Mouse (Mus musculus) hindbrain, embryonic 13.5 days (tissue): ENCODE data around the gene Cort. TPM values are rescaled to one million over a fixed set of nuclear protein-coding genes. Genes with fewer than 3 reads are reported as not detected.

Experiments
- ATAC-seq: fragments of 200-750 bp; cut with Nextera tagmentation; 2 replicates; pipeline ENCODE4 v1.8.0; 2017; ENCODE audit warnings: moderate TSS enrichment; ENCODE audit not compliant: low FRiP score
- H3K27ac ChIP-seq: fragments of 300-500 bp; sonication (generic); 2 replicates; pipeline ENCODE4 v1.5.1; 2015; ENCODE audit warnings: inconsistent platforms, mild to moderate bottlenecking, moderate library complexity
- H3K27me3 ChIP-seq: fragments of 300-500 bp; sonication (generic); 2 replicates; pipeline ENCODE4 v1.6.1; 2015; ENCODE audit warnings: mild to moderate bottlenecking, inconsistent platforms
- H3K36me3 ChIP-seq: fragments of 300-500 bp; sonication (generic); 2 replicates; pipeline ENCODE4 v1.6.1; 2015; ENCODE audit warnings: mild to moderate bottlenecking, inconsistent platforms
- H3K4me1 ChIP-seq: fragments of 300-500 bp; sonication (generic); replicated peaks from 2 replicates; pipeline ENCODE4 v1.6.1; 2015; ENCODE audit warnings: inconsistent platforms
- H3K4me2 ChIP-seq: fragments of 300-500 bp; sonication (generic); 2 replicates; pipeline ENCODE4 v1.6.1; 2015; ENCODE audit warnings: inconsistent platforms, mild to moderate bottlenecking, moderate library complexity
- H3K4me3 ChIP-seq: fragments of 300-500 bp; sonication (generic); 2 replicates; pipeline ENCODE4 v1.5.1; 2015; ENCODE audit warnings: mild to moderate bottlenecking, inconsistent platforms
- H3K9ac ChIP-seq: fragments of 300-500 bp; sonication (generic); 2 replicates; pipeline ENCODE4 v1.6.1; 2015; ENCODE audit warnings: mild to moderate bottlenecking, inconsistent platforms
- H3K9me3 ChIP-seq: fragments of 300-500 bp; sonication (generic); 2 replicates; pipeline ENCODE4 v1.6.1; 2016; ENCODE audit warnings: inconsistent platforms
- WGBS: fragments of 180-500 bp; shearing (Covaris S2); methylation state at CpG from one replicate; pipeline ENCODE4 v1.1.7; 2015; 5-methylcytosine and 5-hydroxymethylcytosine counted together
- polyA plus RNA-seq: library from polyadenylated mRNA; unstranded; fragments of >200 nt; fragmentation: Nextera tagmentation; extraction: Ambion mirVana; gene quantifications from 2 replicates; pipeline ENCODE4 v1.2.1, GENCODE M21; 2015

Gene Cort
- polyA plus RNA-seq, 1 experiment from 2014 or later: 0.35 TPM

DNA sequence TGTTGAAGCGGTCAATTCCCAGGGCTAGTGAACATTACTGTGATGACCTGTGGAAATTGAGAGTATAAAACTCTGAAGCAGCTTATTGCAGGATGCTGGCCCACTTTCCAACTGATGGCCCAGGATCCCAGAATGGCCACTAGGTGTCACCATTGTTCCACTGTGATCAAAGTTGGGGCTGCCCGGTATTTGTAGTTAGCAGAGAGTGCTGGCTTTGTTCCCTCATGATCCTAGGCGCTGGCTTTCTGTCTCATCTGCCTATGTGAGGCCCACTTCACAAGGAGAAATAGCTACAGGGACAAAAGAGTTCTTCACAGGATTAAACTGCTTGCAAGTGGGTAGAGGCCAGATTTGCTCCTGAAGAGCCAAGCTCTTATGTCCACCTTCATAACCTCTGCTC lies 17.9 kb upstream of the Cort start:
- peak overlapping the region; percentile 71 for H3K27ac ChIP-seq

DNA sequence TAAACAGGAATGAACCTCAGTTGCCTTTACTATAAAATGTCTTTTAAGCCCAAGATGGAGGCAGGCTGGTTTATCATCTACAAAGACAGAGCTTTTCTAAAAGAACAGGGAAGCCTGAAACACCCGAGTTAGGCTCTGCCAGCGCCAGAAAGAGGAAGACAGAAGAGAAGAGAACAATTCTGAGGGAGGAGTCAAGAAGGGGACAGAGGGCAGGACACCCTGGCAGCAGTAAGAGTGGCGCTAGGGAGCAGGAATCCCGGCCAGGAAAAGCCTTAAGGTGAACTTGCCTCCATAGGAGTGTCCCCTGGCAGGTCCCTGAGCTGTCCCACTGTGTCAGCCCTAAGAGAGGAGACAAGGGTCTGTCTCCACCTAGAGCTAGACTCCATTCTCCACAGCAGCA lies 17.0 kb upstream of the Cort start:
- H3K4me1 ChIP-seq: peaks cover 10% of the 10 kb centered on the region; the same call in 1 of the 2 replicates
- 23% methylated on average over 4 of the region's 4 CpGs for WGBS
- no peak overlapping the region for H3K4me3 ChIP-seq
- no peaks in the 10 kb centered on the region for H3K27me3 ChIP-seq
- no peak overlapping the region for H3K4me2 ChIP-seq
- no peak for ATAC-seq
- no peaks in the 10 kb centered on the region for H3K36me3 ChIP-seq
- H3K9ac ChIP-seq: no peak overlapping the region
- no peak overlapping the region for H3K27ac ChIP-seq
- no peaks in the 10 kb centered on the region for H3K9me3 ChIP-seq

More for the DNA sequence above, 17.9 kb upstream of the Cort start:
- Histone ChIP-seq H3K4me1 (peaks cover 10% of the 10 kb centered on the region; the same call in 1 of the 2 replicates), H3K4me2 (no peak overlapping the region), H3K27me3 (no peaks in the 10 kb centered on the region), H3K4me3 (no peak overlapping the region), H3K9ac (no peak overlapping the region), H3K9me3 (no peaks in the 10 kb centered on the region), H3K36me3 (peaks cover 6% of the 10 kb centered on the region)
- 4% methylated on average over 3 of the region's 3 CpGs for WGBS
- peak; percentile 78 for ATAC-seq

DNA sequence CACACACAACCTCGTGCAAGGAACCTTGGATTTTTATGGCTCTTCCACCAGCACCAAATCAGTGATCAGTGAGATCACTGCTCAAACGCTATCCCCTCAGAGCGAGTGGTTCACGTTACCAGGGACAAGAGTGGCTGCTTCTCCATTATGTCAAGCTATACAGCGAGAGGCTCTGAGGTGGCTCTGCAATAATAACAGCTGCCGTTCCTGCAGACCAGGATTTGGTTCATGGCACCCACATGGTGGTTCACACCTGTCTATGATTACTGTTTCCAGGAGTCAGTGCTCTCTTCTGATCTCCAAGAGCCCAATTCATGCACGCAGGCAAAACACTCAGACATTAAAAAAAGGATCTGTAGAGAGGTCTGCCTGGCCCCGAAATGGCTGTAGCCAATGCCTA lies 12.0 kb upstream of the Cort start:
- Histone ChIP-seq H3K36me3 (no peaks in the 10 kb centered on the region), H3K9ac (no peak overlapping the region), H3K4me3 (no peak overlapping the region), H3K9me3 (no peaks in the 10 kb centered on the region), H3K27me3 (no peaks in the 10 kb centered on the region), H3K4me2 (no peak overlapping the region), H3K27ac (no peak overlapping the region), H3K4me1 (peaks cover 9% of the 10 kb centered on the region)
- ATAC-seq: no peak
- WGBS: 87% methylated on average over 8 of the region's 8 CpGs

DNA sequence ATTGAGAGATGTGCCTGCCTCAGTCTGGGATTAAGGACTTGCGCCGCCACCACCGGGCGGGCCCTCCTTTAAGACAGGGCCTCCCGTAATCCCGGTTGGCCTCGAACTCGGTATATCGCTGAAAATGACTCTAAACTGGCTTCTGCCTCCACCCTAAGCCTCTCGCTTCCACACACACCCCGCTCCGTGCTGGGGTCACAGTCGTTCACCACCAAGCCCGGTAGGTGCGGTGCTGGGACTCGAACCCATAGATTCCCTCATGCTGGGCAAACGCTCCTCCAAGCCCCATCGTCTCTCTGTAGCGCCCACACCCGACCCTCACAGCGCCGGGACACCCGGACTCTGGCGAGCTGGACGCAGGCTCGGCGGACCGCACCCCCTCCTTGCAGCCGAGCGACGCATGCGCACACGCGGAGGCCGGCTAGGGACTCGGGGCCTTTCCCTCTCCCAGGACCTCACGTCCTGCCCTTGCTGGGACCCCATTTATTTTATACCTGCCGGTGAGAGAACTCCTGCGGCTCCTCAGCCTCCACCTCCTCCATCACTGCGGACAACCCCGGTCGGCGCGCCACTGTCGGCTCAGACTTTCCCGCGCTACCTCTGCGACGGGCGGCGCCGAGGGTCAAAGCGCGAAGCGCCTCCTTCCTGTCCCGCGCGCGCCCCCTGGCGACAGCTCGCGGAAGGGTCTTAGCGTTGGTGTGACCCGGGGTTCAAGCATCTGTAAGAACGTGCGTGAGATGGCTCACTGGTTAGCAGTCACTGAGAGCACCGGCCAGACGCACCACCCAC lies 10.6 kb upstream of the Cort start, which contains the start of gene Cenps:
Gene Cenps (minus strand): TSS at position 648 of the 789 bp plus-strand sequence.
- 2% methylated on average over 68 of the region's 68 CpGs for WGBS

DNA sequence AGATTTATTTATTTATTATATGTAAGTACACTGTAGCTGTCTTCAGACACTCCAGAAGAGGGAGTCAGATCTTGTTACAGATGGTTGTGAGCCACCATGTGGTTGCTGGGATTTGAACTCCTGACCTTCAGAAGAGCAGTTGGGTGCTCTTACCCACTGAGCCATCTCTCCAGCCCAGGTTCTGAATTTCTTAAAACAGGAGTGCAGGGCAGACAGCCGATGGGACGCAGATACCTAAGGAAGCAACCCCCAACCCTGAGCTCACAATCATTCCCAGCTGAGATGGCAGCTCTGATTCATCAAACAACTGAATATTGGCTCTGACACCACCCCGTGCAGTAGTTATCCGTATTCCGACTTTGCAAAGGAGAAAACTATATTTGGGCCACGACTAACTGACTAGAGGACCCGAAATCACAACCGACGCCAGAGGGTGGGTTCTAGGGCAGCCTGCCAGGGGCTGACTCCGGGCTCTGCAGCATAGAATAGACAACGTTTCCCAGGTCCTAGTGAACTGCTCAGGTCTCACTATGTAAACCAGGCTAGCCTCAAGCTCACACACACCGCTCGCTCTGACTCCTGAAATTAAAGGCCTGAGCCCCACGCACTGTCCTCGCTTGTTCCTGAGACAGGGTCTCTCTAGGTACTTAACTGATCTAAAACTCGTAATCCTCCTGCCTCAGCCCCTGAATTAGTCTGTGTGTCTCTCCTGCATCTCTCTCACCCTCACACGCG lies 9.7 kb upstream of the Cort start:
- peaks cover 9% of the 10 kb centered on the region for H3K4me1 ChIP-seq
- 69% methylated on average over 18 of the region's 18 CpGs for WGBS
- no peak overlapping the region for H3K27ac ChIP-seq
- peak overlapping the region; percentile 63 for H3K4me3 ChIP-seq
- H3K9ac ChIP-seq: peak overlapping the region; percentile 82
- no peak for ATAC-seq
- H3K9me3 ChIP-seq: no peaks in the 10 kb centered on the region
- 0 out of 2 replicates have a peak, but pooled peaks cover 4% of the 10 kb centered on the region for H3K36me3 ChIP-seq
- H3K4me2 ChIP-seq: peak overlapping the region; percentile 64
- H3K27me3 ChIP-seq: no peaks in the 10 kb centered on the region

More for the DNA sequence above, 10.6 kb upstream of the Cort start, which contains the start of gene Cenps:
- H3K27ac ChIP-seq: peak within 1 kb of the TSS; percentile 83
- H3K36me3 ChIP-seq: no peaks in the 10 kb centered on the region
- peak within 1 kb of the TSS; percentile 63 for H3K4me3 ChIP-seq
- peak within 1 kb of the TSS; percentile 82 for H3K9ac ChIP-seq
- no peaks in the 10 kb centered on the region for H3K9me3 ChIP-seq
- H3K27me3 ChIP-seq: no peaks in the 10 kb centered on the region
- peak; percentile 92 for ATAC-seq
- H3K4me2 ChIP-seq: peak within 1 kb of the TSS; percentile 64
- H3K4me1 ChIP-seq: peaks cover 9% of the 10 kb centered on the region

DNA sequence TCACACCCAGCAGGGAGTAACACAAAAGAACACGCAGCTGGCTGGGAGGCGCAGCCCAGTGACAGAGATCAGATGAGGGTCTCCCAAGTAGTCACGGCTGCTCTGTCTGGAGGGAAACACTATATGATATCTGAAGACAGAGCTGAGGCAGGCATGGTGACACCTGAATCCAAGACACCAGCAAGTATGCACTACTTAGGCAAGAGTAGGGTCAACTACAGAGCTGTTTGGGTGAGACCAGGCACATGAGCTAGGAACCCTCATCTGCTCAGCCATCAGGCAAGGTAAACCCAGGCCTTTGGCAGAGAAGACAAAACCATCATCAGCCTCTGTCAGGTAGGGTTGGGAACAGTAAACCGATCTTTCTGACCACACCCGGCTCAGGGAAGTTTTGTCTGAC lies 6.8 kb upstream of the Cort start:
- no peak overlapping the region for H3K9ac ChIP-seq
- H3K36me3 ChIP-seq: peaks cover 26% of the 10 kb centered on the region
- H3K27ac ChIP-seq: no peak overlapping the region
- H3K4me2 ChIP-seq: no peak overlapping the region
- peaks cover 9% of the 10 kb centered on the region for H3K4me1 ChIP-seq
- H3K4me3 ChIP-seq: no peak overlapping the region
- ATAC-seq: no peak
- no peaks in the 10 kb centered on the region for H3K27me3 ChIP-seq
- 86% methylated on average over 5 of the region's 5 CpGs for WGBS
- H3K9me3 ChIP-seq: no peaks in the 10 kb centered on the region

DNA sequence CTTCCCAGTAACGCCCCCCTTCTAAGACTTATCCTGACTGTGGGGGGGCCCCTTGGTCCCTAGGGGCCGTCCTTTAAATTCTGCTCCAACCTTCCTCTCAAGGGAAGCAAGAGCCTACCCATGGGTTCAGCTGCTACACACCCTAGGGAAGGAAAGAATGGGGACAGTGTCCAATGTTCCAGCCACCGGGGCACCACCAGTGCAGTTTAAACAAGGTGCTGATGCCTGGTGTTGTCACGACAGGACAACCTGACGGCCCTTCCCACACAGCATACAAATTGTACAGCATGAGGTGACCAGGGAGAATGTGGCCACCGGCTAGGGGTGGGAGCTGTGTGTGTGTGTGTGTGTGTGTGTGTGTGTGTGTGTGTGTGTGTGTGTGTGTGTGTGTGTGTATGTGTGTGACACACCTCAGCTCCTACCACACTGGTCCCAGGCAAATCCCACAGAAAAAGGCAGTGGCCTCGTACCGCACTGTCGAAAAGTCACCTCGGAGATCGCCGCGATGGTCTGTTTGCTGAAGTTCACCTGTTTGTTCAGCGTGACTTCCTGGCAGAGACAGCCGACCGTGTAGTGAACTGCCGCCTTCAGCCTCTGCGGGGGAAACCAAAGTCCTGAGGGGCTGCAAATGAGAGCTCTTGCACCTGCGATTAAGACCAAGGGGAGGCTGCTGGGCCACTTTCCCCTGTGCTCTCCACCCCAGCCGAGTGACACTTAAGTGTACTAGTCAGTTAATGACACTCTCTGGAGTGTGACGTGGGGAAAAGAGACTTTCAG lies 5.4 kb upstream of the Cort start:
- Histone ChIP-seq H3K4me3 (no peak overlapping the region), H3K27ac (no peak overlapping the region), H3K27me3 (no peaks in the 10 kb centered on the region), H3K9ac (no peak overlapping the region), H3K36me3 (peaks cover 37% of the 10 kb centered on the region), H3K4me1 (peaks cover 9% of the 10 kb centered on the region), H3K9me3 (no peaks in the 10 kb centered on the region), H3K4me2 (no peak overlapping the region)
- no peak for ATAC-seq
- 90% methylated on average over 21 of the region's 21 CpGs for WGBS

DNA sequence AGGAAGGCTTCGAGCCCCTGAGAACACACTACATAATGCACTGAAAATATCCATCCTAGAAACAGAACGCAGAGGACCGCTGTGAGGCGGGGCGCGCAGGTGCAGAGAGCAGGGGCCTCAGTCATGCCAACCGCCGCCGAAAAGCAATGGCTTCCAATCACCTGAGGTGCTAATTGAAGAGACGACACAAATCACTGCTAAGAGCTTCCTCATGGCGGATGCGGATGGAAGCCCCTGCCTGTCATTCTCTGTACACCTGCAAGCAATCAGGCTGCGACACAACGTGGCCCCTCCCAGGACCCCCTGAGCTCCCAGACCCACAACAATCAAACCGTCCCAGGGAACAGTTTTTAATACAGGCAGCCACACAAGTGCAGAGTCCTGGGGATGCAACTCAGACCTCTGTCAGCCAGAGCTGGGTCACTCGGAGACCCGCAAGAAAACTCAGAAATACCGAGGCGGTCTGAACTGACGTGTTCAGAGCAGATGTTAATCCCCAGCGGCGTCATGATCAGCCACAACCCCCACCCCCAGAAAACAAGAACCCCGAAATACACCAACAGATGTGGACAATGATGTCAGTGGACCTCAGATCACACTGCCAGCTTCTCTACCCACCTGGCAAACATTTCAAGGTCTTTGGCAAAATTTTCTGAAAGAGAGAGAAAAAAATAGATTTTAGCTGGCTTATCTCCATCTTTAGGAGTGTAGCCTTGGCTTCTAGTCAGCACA lies 4.6 kb upstream of the Cort start:
- peaks cover 37% of the 10 kb centered on the region for H3K36me3 ChIP-seq
- H3K4me1 ChIP-seq: peaks cover under 1% of the 10 kb centered on the region; the same call in 1 of the 2 replicates
- no peak overlapping the region for H3K9ac ChIP-seq
- H3K4me2 ChIP-seq: no peak overlapping the region
- H3K27me3 ChIP-seq: no peaks in the 10 kb centered on the region
- no peak overlapping the region for H3K27ac ChIP-seq
- ATAC-seq: no peak
- H3K4me3 ChIP-seq: no peak overlapping the region
- no peaks in the 10 kb centered on the region for H3K9me3 ChIP-seq
- WGBS: 89% methylated on average over 23 of the region's 23 CpGs

DNA sequence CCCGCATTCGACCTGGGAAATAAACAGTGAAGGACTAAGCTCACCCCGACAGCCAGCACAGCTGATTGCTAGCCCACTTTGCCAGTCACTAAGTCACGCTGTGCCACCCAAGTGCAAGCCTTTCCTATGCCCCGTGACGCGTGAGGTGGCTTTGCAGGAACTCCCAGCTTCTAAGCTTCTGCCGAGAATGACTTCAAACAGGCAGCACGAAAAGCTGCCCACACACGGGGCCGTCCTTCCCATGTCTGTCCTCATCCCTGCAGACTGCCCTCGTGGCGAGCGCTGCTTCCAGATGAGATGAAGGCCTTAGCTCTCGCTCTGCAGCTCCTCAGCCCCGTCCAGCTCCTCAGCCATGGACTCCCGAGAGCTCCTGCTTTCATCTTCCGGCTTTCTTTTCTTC lies 1.9 kb upstream of the Cort start:
- ATAC-seq: no peak
- no peak overlapping the region for H3K4me2 ChIP-seq
- no peak overlapping the region for H3K27ac ChIP-seq
- H3K9ac ChIP-seq: no peak overlapping the region
- H3K9me3 ChIP-seq: no peaks in the 10 kb centered on the region
- 83% methylated on average over 18 of the region's 18 CpGs for WGBS
- peaks cover 40% of the 10 kb centered on the region for H3K36me3 ChIP-seq
- H3K27me3 ChIP-seq: no peaks in the 10 kb centered on the region
- 0 out of 2 replicates have a peak, but pooled peaks cover 3% of the 10 kb centered on the region for H3K4me1 ChIP-seq
- no peak overlapping the region for H3K4me3 ChIP-seq

DNA sequence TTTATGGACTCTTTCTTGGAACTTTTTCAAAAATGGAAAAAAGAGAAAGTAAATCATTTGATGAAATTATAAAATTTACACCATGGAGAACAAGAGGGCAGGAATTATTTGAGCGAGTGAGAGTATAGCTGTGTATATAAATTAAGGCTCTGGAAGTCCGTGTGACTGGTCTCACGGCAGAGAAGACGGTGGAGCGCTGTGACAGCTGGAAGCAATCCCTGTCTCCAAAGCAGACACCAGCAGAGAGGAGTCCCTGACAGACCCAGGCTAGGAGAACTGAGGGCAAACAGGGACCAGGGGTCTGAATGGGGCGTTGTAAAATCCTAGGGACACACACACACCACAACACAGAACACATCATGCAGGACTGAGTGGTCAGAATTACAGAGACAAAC lies 451 bp downstream of the Cort start:
- 0 out of 2 replicates have a peak, but pooled peaks cover 3% of the 10 kb centered on the region for H3K4me1 ChIP-seq
- no peaks in the 10 kb centered on the region for H3K27me3 ChIP-seq
- no peak overlapping the region for H3K4me2 ChIP-seq
- H3K4me3 ChIP-seq: no peak overlapping the region
- no peak for ATAC-seq
- no peak overlapping the region for H3K9ac ChIP-seq
- 77% methylated on average over 6 of the region's 6 CpGs for WGBS
- H3K27ac ChIP-seq: no peak overlapping the region
- H3K9me3 ChIP-seq: no peaks in the 10 kb centered on the region
- H3K36me3 ChIP-seq: peaks cover 40% of the 10 kb centered on the region

DNA sequence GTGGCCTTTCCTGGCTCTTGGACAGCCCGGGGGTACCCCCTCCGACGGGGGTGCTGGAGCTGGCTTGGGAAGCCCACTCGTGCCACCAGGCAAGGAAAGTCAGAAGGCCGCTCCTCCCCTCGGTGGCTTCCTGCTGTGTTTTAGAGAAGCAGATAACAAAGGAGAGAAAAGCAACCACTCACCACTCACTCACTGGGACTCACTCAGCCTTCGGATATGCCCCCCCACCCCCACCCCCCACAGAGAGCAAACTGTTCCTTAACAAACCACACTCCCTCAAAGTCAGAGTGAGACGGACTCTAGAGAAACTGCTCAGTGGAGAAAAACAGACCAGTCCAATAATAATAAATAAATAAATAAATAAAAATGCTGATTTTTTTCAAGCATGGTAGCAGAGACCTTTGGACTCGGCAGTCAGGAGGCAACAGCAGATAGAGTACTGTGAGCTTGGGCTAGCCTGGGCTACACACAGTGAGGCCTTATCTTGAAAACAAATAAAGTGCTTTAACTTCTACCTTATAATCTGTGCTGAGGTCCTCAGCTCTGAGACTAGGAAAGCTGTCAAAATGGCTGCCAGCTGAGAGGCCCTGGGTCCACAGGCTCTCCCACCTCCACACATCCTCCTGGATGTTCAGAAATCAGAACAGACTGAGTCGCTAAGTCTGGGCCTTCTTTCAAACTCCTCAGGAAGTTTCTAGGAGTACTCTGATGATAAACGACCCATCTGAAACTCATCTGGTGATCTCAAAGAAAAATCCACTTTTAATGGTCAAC lies 1.0 kb downstream of the Cort start:
- no peak overlapping the region for H3K4me3 ChIP-seq
- 41% methylated on average over 11 of the region's 11 CpGs for WGBS
- H3K27ac ChIP-seq: no peak overlapping the region
- H3K4me1 ChIP-seq: 0 out of 2 replicates have a peak, but pooled peaks cover 3% of the 10 kb centered on the region
- peaks cover 36% of the 10 kb centered on the region for H3K36me3 ChIP-seq
- no peak overlapping the region for H3K4me2 ChIP-seq
- no peak for ATAC-seq
- no peaks in the 10 kb centered on the region for H3K27me3 ChIP-seq
- H3K9ac ChIP-seq: no peak overlapping the region
- H3K9me3 ChIP-seq: no peaks in the 10 kb centered on the region
